Mouse (Mus musculus) liver, embryonic 14.5 days (tissue): ENCODE data around the gene Cep350.

ENCODE experiments used
- CTCF ChIP-seq: IDR thresholded peaks from 2 replicates; pipeline ENCODE4 v1.5.1; 2016; ENCODE audit warnings: antibody characterized with exemption, low read depth, control low read depth
- EP300 ChIP-seq: IDR thresholded peaks from 2 replicates; pipeline ENCODE4 v1.6.1; 2016; ENCODE audit warnings: antibody characterized with exemption, low read depth

- no peak for TF ChIP-seq EP300
- TF ChIP-seq CTCF: no peak
Observed at GRCm38 (mm10) chr1:155808261-155808660, 164.8 kb downstream of the Cep350 start.
